Mouse (Mus musculus) heart, adult 2 months (tissue): ENCODE results near the gene Wfdc5. TPM values are rescaled to one million over a fixed set of nuclear protein-coding genes. Genes with fewer than 3 reads are reported as not detected.

ENCODE experiments used
- DNase-seq, 2 experiments: peaks; one replicate each; pipeline ENCODE4 v3.0.0; 2021
- H3K27ac ChIP-seq: fragments of 200-600 bp; 2 replicates; pipeline ENCODE4 v1.8.1; 2022
- H3K27me3 ChIP-seq: fragments of 200-500 bp; 2 replicates; pipeline ENCODE4 v1.6.1; 2012; ENCODE audit warnings: mild to moderate bottlenecking, low read length, inconsistent platforms, mixed read lengths; ENCODE audit not compliant: control insufficient read depth, insufficient read depth
- H3K36me3 ChIP-seq: fragments of 200-500 bp; 2 replicates; pipeline ENCODE4 v1.6.1; 2012; ENCODE audit warnings: low read length, inconsistent platforms; ENCODE audit not compliant: control insufficient read depth, insufficient read depth
- H3K4me1 ChIP-seq: fragments of 200-500 bp; 2 replicates; pipeline ENCODE4 v1.6.1; 2011; ENCODE audit warnings: low read length; ENCODE audit not compliant: control insufficient read depth, insufficient read depth
- H3K4me3 ChIP-seq: fragments of 200-600 bp; 2 replicates; pipeline ENCODE4 v1.8.1; 2022
- H3K79me2 ChIP-seq: fragments of 200-500 bp; replicated peaks from 2 replicates; pipeline ENCODE4 v1.6.1; 2012; ENCODE audit warnings: mild to moderate bottlenecking, inconsistent platforms, low read length, moderate library complexity, mixed read lengths; ENCODE audit not compliant: control insufficient read depth, insufficient read depth
- H3K9ac ChIP-seq: fragments of 200-500 bp; 2 replicates; pipeline ENCODE4 v1.6.1; 2012; ENCODE audit warnings: low read depth, mild to moderate bottlenecking, control low read depth, inconsistent platforms, low read length, mixed read lengths
- CTCF ChIP-seq: fragments of 200-600 bp; IDR thresholded peaks from 2 replicates; pipeline ENCODE4 v1.8.1; 2022; ENCODE audit warnings: antibody characterized with exemption, mild to moderate bottlenecking, moderate library complexity
- EP300 ChIP-seq: fragments of 200-500 bp; IDR thresholded peaks from 2 replicates; pipeline ENCODE4 v1.6.1; 2011; ENCODE audit warnings: low read depth, low read length, control low read depth; ENCODE audit not compliant: insufficient read depth
- POLR2A ChIP-seq: fragments of 200-500 bp; IDR thresholded peaks from 2 replicates; pipeline ENCODE4 v1.6.1; 2011; ENCODE audit warnings: mild to moderate bottlenecking, low read depth, low read length, control low read depth; ENCODE audit not compliant: insufficient read depth
- WGBS: fragments of 180-500 bp; shearing (Covaris S2); methylation state at CpG from one replicate; pipeline ENCODE4 v1.1.7; 2018; 5-methylcytosine and 5-hydroxymethylcytosine counted together
- intact Hi-C: fragments of 180-260 bp; cut with DNase I; formaldehyde crosslinking; loops from one replicate; pipeline ENCODE4 v1.15.1; 2025
- polyA plus RNA-seq: library from polyadenylated mRNA; depleted of rRNA; stranded (reverse); fragments of >200 nt; gene quantifications from 2 replicates; pipeline ENCODE4 v1.2.3, GENCODE M21; 2012
- total RNA-seq, 2 experiments: library from RNA; stranded (reverse); gene quantifications; 2 replicates each; pipeline ENCODE4 v1.2.3; 2021

Gene Wfdc5
- total and polyA plus RNA-seq, 3 experiments = not detected

- intact Hi-C loops = loop anchor here (2.0 kb wide), 1 partner anchor 73 kb away; no protein-coding TSS in a partner anchor
- no peak for DNase-seq
- WGBS = 43% methylated on average over 3 of the region's 3 CpGs
Measured at GRCm38 (mm10) chr2:164180124-164180523, 2.4 kb downstream of the Wfdc5 start.

DNA sequence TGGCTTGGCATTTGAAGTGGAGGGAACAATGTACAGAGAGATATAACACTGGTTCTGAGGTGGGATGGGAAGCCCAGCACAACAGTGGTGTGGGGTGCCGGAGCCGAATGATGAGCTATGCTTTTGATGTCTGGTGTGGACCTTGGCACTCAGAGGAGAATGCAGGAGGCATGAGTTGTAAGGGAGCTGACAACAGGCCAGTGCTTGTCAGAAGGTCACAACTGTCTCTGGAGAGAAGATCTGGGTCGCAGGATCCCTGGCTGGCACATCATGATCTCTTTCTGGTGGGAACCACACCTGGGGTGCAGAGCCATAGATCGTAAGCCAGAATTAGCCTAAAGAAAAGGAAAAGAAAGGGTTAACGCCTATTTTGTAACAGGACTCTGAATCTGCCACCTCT is 4.7 kb downstream of the Wfdc5 start:
- Histone ChIP-seq H3K4me3 (no peak overlapping the region), H3K27me3 (no peaks in the 10 kb centered on the region), H3K9ac (no peak overlapping the region), H3K27ac (no peak overlapping the region), H3K79me2 (no peaks in the 10 kb centered on the region), H3K36me3 (no peaks in the 10 kb centered on the region), H3K4me1 (no peaks in the 10 kb centered on the region)
- 85% methylated on average over 5 of the region's 5 CpGs for WGBS
- intact Hi-C loops = no loop called here
- DNase-seq = no peak
- TF ChIP-seq CTCF = no peak
- TF ChIP-seq POLR2A = no peak
- no peak for TF ChIP-seq EP300

More at GRCm38 (mm10) chr2:164180124-164180523, 2.4 kb downstream of the Wfdc5 start:
- no peaks in the 10 kb centered on the region; the same call in 1 of the 2 replicates for H3K4me1 ChIP-seq
- no peak for TF ChIP-seq EP300
- TF ChIP-seq CTCF = peak; percentile 55
- no peak for TF ChIP-seq POLR2A
- no peaks in the 10 kb centered on the region for H3K27me3 ChIP-seq
- no peak overlapping the region for H3K4me3 ChIP-seq
- H3K79me2 ChIP-seq = no peaks in the 10 kb centered on the region
- H3K27ac ChIP-seq = no peak overlapping the region
- no peaks in the 10 kb centered on the region for H3K36me3 ChIP-seq
- H3K9ac ChIP-seq = no peak overlapping the region

GRCm38 (mm10) chr2:164175850-164176249 is 6.7 kb downstream of the Wfdc5 start:
- Histone ChIP-seq H3K4me1 (no peaks in the 10 kb centered on the region), H3K4me3 (no peak overlapping the region), H3K27me3 (peaks cover 2% of the 10 kb centered on the region; the same call in 1 of the 2 replicates), H3K79me2 (no peaks in the 10 kb centered on the region), H3K36me3 (no peaks in the 10 kb centered on the region), H3K9ac (no peak overlapping the region), H3K27ac (no peak overlapping the region)
- 66% methylated on average over 3 of the region's 3 CpGs for WGBS
- intact Hi-C loops = no loop called here
- TF ChIP-seq EP300 = no peak
- TF ChIP-seq POLR2A = no peak
- TF ChIP-seq CTCF = no peak
- no peak for DNase-seq

GRCm38 (mm10) chr2:164174649-164175395 is 7.7 kb downstream of the Wfdc5 start:
- WGBS = 71% methylated on average over 8 of the region's 8 CpGs
- DNase-seq = no peak
- H3K27ac ChIP-seq = no peak overlapping the region
- TF ChIP-seq EP300 = no peak
- no peak for TF ChIP-seq CTCF
- no peak for TF ChIP-seq POLR2A
- intact Hi-C loops = loop anchor here (5.0 kb wide), 1 partner anchor 38 kb away; no protein-coding TSS in a partner anchor
- H3K27me3 ChIP-seq = peaks cover 2% of the 10 kb centered on the region; the same call in 1 of the 2 replicates
- no peaks in the 10 kb centered on the region for H3K79me2 ChIP-seq
- no peak overlapping the region for H3K9ac ChIP-seq
- H3K4me1 ChIP-seq = no peaks in the 10 kb centered on the region
- H3K36me3 ChIP-seq = no peaks in the 10 kb centered on the region
- no peak overlapping the region for H3K4me3 ChIP-seq

DNA sequence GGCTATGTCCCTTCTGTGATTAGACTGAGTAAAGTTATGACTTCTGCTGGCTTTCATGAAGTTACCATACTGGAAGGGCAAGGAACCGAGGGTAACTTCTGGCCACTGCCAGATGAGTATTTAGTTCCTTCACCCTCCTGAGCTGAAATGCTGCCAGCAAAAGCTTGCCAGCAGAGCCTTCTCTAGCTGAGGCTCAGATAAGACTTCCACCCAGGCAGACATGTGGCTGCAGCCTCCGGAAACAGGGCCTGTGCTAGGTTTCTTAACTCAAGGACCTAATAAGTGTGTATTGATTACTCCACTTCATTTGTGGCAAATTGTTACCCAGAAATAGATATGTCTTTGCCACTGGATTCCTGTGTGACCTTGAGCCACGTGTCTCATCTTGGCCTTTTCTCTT is 9.1 kb downstream of the Wfdc5 start:
- Histone ChIP-seq H3K79me2 (no peaks in the 10 kb centered on the region), H3K4me3 (no peak overlapping the region), H3K27ac (no peak overlapping the region), H3K9ac (no peak overlapping the region), H3K27me3 (peaks cover 7% of the 10 kb centered on the region), H3K36me3 (no peaks in the 10 kb centered on the region), H3K4me1 (no peaks in the 10 kb centered on the region)
- no peak for TF ChIP-seq EP300
- no peak for TF ChIP-seq POLR2A
- no peak for TF ChIP-seq CTCF
- DNase-seq = no peak
- WGBS = 34% methylated on average over 3 of the region's 3 CpGs
- intact Hi-C loops = loop anchor here (5.0 kb wide), 1 partner anchor 36 kb away; no protein-coding TSS in a partner anchor

GRCm38 (mm10) chr2:164170902-164171301 is 11.6 kb downstream of the Wfdc5 start, which contains the start of gene Kcns1:
Kcns1 (minus strand) TSS chr2:164171113.
- no peaks in the 10 kb centered on the region for H3K79me2 ChIP-seq
- peaks cover 16% of the 10 kb centered on the region for H3K27me3 ChIP-seq
- no peak for DNase-seq
- 2% methylated on average over 29 of the region's 29 CpGs for WGBS
- H3K27ac ChIP-seq = no peak within 1 kb of the TSS
- no peak within 1 kb of the TSS for H3K9ac ChIP-seq
- no peak for TF ChIP-seq CTCF
- no peak for TF ChIP-seq POLR2A
- no peak for TF ChIP-seq EP300
- H3K36me3 ChIP-seq = no peaks in the 10 kb centered on the region
- intact Hi-C loops = loop anchor here (5.0 kb wide), 1 partner anchor 34 kb away; no protein-coding TSS in a partner anchor
- H3K4me1 ChIP-seq = no peaks in the 10 kb centered on the region
- no peak within 1 kb of the TSS for H3K4me3 ChIP-seq
